Mouse (Mus musculus): ENCODE data around the gene Gm9803.
"Not testable (repeated sequence)": the region's sequence is repeated elsewhere in the genome, so short reads cannot be mapped to it uniquely, and the experiment has no call there.

Gm9803 gene

GRCm38 (mm10) chr10:43523931-43524330 lies at the start of gene Gm9803:
Gm9803 (plus strand) TSS chr10:43524084.
- not testable (repeated sequence) for DNase-seq (ENCODE audit: low spot score in 2 of 2)

DNA sequence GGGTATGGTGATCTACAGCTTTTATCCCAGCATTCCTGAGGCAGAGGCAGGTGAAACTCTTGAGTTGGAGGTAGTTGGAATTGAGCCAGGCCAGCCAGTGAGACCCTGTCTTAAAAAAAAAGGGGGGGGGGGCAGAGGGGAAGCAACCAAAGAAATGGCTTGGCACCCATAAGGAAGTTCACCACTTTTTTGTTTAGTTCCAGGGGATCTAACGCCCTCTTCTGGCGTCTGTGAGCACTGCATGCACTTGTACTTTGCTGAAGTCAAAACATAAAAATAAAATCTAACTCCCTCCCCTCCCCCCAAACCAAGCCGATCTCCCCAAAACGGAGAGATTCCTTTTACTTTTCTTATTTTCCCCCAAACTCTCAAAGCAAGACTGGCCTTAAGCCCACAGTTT lies 48.5 kb upstream of the Gm9803 start:
- peak in 1 of 2 experiments; percentile 28 for DNase-seq (ENCODE audit: low spot score in 2 of 2)

GRCm38 (mm10) chr10:43477459-43477858 lies 46.4 kb upstream of the Gm9803 start:
- DNase-seq (ENCODE audit: low spot score in 2 of 2), result no peak

DNA sequence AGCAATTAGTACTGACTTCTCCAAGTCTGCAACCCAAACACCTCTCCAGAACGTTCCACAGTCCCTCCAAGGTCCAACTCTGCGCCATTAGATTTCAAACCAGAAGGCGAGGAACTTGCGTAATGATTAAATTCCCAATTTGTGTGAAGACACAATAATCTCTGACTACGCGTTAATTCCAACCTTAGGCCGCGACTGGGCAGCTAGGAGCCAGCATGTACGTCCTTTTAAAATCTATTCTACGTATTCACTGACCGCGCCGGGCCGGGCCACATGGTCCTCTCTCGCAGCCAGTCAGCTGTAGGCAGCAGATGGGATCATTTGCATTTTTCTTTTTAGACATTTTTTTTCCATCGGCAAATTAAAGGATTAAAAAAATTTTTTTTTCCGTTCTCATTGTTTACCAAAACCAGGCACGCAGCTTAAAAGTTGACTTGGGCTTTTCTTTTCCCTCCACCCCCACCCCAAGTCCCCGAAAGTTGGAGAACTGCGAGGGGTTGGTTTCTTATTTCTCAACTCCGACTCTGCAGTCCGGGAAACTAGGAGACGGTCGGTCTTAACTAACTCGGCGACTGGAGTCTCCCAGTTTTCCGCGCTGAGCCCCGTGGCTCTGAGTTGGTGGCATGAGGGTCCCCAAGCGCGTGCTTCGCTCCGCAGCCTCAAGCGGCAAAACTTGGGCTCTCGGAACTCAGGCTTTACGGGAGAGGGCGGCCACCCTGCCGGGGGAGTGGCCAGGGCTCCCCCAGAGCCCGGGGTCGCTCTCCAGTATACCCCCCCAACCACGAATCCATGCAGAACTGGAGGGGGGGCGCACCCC lies 45.8 kb upstream of the Gm9803 start:
- DNase-seq (ENCODE audit: low spot score in 2 of 2), result peak in 1 of 2 experiments; percentile 21

- DNase-seq (ENCODE audit: low spot score in 2 of 2), result peak in 1 of 2 experiments; percentile 56
Measured at GRCm38 (mm10) chr10:43478751-43479435, 45.0 kb upstream of the Gm9803 start, which contains the start of gene Bend3. Bend3 (plus strand) TSS chr10:43478831.

- peak; percentile 40 to 61 for DNase-seq (ENCODE audit: low spot score in 2 of 2)
Measured at GRCm38 (mm10) chr10:43479436-43480157, 44.3 kb upstream of the Gm9803 start.

GRCm38 (mm10) chr10:43480227-43480849 lies 43.5 kb upstream of the Gm9803 start:
- DNase-seq (ENCODE audit: low spot score in 2 of 2), result no peak

- DNase-seq (ENCODE audit: low spot score in 2 of 2), result no peak
Measured at GRCm38 (mm10) chr10:43481179-43481578, 42.7 kb upstream of the Gm9803 start.

- no peak for DNase-seq (ENCODE audit: low spot score in 2 of 2)
Measured at GRCm38 (mm10) chr10:43482021-43482420, 41.9 kb upstream of the Gm9803 start.

- no peak for DNase-seq (ENCODE audit: low spot score in 2 of 2)
Measured at GRCm38 (mm10) chr10:43483426-43483995, 40.4 kb upstream of the Gm9803 start.

DNA sequence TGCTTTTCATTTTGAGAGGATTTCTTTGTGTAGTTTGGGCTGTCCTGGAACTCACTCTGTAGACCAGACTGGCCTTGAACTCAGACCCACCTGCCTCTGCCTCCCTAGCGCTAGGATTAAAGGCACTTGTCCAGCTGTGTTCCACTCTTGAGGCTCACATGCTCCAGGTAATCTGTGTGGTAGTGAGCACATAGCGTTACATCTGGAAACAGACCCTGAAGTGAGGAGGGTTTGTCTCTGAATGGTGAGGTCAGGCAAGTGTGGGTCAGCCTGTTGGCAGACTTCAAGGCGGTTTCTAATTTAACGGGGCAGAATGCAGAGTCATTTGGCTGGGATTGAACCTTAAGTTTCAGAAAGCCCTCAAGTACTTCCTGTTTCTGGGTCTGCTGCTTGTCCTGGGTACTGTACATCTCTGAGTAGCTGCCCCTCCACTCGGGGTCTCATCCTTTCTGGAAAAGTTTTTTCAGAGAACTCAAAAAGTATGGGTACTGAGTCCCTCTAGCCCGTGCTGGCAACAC lies 38.1 kb upstream of the Gm9803 start:
- DNase-seq (ENCODE audit: low spot score in 2 of 2), result no peak

DNA sequence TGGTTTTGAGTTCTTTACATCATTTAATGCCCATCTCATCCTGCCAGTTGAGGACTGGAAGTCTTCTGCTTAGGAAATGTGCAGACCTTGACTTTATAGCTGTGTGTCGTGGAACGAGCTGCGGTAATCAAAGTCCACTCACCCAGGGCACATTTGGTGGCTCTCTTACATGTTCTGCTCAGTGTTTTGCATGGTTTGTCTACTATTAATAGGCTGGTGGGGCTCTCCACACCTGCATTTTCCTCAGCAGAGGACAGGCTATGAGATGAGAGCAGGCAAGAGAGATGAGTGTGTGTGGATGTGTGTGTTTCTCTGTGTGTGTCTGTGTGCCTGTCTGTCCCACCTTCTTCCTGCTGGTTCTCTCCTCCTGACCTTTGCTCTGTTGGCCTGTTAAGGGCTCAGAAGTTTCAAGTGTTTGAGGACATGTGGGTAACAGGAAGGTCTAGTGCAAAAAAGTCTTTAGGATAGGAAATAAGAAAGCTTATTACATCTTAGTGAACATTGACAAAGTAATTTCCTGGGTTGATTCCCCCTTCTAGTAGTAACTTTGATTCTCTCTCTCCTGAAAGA lies 36.4 kb upstream of the Gm9803 start:
- no peak for DNase-seq (ENCODE audit: low spot score in 2 of 2)

- DNase-seq (ENCODE audit: low spot score in 2 of 2), result no peak
Measured at GRCm38 (mm10) chr10:43488258-43488657, 35.6 kb upstream of the Gm9803 start.

GRCm38 (mm10) chr10:43489139-43489538 lies 34.7 kb upstream of the Gm9803 start:
- DNase-seq (ENCODE audit: low spot score in 2 of 2), result no peak

GRCm38 (mm10) chr10:43489550-43489949 lies 34.3 kb upstream of the Gm9803 start:
- no peak for DNase-seq (ENCODE audit: low spot score in 2 of 2)

DNA sequence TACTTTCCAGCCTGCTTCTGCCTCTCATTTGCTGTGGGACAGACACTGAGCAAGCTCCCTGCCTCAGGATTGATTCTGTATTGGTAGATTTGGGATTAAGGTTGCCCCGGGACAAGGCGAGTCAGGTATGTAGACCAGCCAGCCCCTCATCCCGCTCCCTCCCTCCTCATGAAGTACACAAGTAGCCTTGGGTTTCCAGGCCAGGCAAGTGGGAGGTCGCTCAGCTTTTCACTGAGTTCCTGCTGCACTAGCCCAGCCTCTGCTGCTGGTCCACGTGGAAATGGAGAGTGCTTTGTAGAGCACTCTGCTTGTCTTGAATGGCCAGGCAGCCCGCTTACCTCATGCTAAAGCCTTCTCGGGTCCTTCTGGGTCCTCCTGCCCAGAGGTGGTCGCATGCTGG lies 33.9 kb upstream of the Gm9803 start:
- DNase-seq (ENCODE audit: low spot score in 2 of 2), result no peak

DNA sequence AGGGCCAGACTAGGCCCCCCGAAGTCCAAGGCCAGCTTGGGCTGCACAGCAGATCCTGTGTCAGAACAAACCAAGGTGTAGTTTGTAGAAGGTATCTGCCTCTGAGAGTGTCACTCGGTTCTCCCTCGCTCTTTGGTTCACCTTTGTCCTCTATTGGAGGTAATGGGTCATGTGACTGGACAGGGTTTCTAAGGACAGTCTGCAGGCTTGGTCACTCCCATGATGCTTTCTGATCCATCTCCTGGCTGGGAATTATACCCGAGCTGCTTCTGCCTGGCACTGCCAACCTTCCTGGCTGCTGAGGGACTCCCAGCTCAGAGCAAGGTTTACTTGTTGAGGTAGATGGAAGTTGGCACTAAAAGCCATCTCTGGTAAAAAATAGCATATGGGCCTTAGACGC lies 33.0 kb upstream of the Gm9803 start:
- no peak for DNase-seq (ENCODE audit: low spot score in 2 of 2)

DNA sequence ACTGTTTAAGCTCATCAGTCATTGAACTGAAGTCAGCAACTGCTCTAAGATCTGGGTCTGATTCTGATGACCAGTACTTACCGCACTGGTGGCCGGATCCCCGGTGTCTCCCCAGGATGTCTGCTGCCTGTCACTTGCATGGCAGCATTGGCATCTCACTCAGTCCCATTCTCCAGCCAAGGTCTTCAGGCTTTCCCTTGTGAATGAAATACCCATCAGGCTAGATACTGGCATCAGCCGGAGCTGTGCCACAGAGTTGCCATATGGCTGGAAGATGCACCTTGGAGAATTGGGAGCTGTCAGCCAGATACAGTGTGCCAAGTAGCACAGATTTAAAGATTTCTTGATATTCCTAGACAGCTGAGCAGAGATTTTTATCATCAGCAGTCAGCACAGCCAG lies 21.3 kb upstream of the Gm9803 start:
- DNase-seq (ENCODE audit: low spot score in 2 of 2), result no peak

- DNase-seq (ENCODE audit: low spot score in 2 of 2), result no peak
Measured at GRCm38 (mm10) chr10:43504291-43504690, 19.6 kb upstream of the Gm9803 start.

GRCm38 (mm10) chr10:43507051-43507450 lies 16.8 kb upstream of the Gm9803 start:
- no peak for DNase-seq (ENCODE audit: low spot score in 2 of 2)

DNA sequence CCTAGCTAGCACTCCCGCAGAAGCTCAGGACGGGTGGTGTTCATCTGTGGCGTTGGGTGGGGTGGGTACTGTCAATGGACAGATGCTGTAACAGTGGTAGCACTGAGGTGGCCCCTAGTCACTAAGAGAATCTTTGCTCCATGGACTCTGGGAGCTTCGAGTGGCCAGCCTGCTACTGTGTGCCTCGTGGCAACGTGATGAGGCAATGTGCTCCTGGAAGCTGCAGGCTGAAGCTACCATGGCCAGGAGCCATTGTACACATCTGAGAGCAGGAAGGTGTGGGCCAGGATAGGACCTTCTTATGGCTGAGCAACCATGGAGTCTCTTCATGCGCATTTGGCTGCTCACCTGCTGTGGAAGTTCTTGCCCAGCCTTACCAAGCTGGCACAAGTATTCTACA lies 14.7 kb upstream of the Gm9803 start:
- no peak for DNase-seq (ENCODE audit: low spot score in 2 of 2)

Measured in left cerebral cortex, adult 9 months (tissue).